Mouse (Mus musculus) embryonic stem cell, embryonic (primary cell): ENCODE measurements around the gene Zwilch.

Experiments
- CTCF ChIA-PET, 4 experiments: fragments of 300-600 bp in 2 of 4; fragments of 350-600 bp in 2 of 4; sonication (Branson Sonifier 250); formaldehyde crosslinking; loops; one replicate each; lab custom pipeline; 2022; ENCODE audit warnings: inconsistent platforms in 2 of 4; lab: Charles Lee
- POLR2A ChIA-PET, 4 experiments: fragments of 300-600 bp in 2 of 4; fragments of 350-600 bp in 2 of 4; sonication (Branson Sonifier 250); formaldehyde crosslinking; loops; one replicate each; lab custom pipeline; 2022; ENCODE audit warnings: antibody characterized with exemption in 4 of 4, inconsistent platforms in 1 of 4; lab: Charles Lee

Gene Zwilch

DNA sequence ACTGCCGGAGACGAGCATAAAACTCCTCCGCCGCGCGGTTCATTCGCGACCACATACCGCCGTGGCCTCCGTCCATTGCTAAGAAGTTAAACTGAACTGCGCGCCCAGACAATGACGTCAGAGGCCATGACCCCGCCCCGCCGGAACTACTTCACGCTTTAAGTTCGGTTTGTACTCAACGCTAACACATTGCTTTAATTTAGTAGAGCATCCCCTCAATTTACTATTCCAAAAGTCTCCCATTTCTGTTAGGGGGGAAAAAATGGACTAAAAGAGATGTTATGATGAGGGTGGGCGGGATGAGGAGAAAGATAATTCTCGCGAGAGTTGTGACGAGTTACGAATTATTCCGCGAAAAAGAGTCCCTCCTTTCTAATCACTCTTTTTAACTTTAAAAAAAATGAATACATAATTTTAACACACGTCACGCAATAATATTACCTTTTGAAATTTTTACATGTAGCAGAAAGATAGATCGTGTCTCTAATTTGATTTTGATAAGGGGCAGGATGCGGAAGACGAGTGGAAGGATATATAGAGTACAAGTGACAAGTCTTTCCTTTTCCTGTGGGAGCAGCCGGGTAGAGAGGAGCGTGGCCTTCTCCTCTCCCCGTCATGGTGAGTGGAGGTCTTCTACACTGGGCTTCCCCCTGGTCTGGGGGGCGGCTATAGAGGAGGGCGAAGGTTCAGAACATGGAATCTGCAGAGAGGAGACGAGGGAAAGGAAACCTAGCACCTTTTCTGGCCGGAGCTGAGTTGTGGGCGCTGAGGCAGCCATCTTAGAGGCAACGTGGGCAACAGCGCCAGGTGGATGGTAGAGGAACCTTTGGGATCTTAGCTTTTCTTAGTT lies at the start of gene Zwilch, which contains the start of gene Rpl4:
Zwilch (minus strand) TSS at position 289 of the 850 bp plus-strand sequence.
Rpl4 (plus strand) TSS at position 560 of the 850 bp plus-strand sequence.
- CTCF ChIA-PET: no interaction called here
- POLR2A ChIA-PET: interaction anchor here (0.6 to 15.8 kb wide), 92 partner anchors 7 to 574 kb away, joined by 3 to 686 read pairs (median 5); partner anchors contain the start of genes Map2k1 (in 3 of the 4), Tipin (in 3 of the 4), Snapc5 (in 2 of the 4) and Lctl (in 1 of the 4)

DNA sequence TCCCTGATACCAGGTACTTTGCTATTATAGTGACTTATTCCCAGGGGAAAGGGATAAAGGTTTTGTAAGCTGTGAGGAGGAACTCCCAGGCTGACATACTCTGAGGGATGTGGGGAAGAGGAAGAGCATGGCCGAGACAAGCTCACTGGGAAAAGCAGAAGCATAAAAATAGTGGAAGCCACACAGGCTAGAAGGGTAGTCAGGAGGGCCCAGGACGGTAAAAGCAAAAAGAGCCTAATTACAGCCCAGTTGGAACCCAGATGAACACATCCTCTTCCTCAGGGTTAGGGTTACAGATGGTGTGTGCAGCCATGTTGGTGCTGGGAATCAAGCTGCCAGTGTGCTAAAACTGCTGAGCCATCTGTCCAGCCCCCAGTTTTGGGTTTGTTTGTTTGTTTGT lies 49.2 kb upstream of the Zwilch start:
- CTCF ChIA-PET: interaction anchor here in 1 of 4 experiments (0.7 kb wide), 1 partner anchor 54 kb away, joined by 3 read pairs; no protein-coding TSS in a partner anchor

DNA sequence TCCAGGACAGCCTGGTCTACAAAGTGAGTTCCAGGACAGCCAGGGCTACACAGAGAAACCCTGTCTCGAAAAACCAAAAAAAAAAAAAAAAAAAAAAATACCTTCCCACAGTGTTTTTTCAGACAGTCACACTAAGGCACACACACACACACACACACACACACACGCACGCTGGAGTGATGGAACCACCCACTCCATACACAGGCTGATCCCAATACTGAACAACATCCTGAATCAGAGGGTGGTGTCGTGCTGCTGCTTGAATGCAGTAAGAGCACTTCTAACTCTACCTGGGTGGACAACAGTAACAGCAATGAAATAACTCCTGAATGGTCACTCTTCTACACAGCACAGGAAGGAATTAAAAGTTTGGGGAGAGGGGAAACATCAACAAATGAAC lies 48.6 kb upstream of the Zwilch start:
- ChIA-PET POLR2A (interaction anchor here in 3 of 4 experiments (0.9 to 5.2 kb wide), 13 partner anchors 8 to 60 kb away, joined by 3 to 35 read pairs (median 6); partner anchors contain the start of genes Map2k1 (in 1 of the 3), Snapc5 (in 1 of the 3), Tipin (in 1 of the 3) and Uchl4 (in 1 of the 3)), CTCF (no interaction called here)

More for the DNA sequence above, 49.2 kb upstream of the Zwilch start:
- POLR2A ChIA-PET: interaction anchor here in 3 of 4 experiments (0.5 to 5.2 kb wide), 27 partner anchors 8 to 91 kb away, joined by 3 to 35 read pairs (median 3); partner anchors contain the start of genes Map2k1 (in 1 of the 3), Rpl4 (in 1 of the 3), Snapc5 (in 1 of the 3) and Tipin (in 1 of the 3)

DNA sequence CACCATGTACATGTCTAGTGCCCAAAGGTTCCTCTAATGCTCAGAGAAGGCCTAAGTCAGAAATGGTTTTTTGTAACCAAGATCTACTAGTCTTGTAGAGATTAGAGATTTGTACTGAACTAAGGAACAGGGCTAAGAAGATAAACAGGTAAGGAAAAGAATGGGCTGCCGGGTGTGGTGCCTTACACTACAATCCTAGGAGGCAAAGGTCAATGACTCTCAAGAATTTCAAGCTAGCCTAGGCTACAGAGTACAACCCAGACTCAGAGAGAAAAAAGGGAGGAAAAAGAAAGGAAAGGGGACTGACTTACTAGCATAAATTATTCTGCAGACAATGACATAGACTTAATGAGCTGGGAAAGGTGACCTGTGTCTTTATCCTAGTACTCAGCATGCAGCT lies 47.7 kb upstream of the Zwilch start:
- ChIA-PET CTCF (interaction anchor here in 1 of 4 experiments (1.2 to 2.0 kb wide), 2 partner anchors 15 to 42 kb away, joined by 4 to 5 read pairs; partner anchors contain the start of gene Snapc5), POLR2A (interaction anchor here (0.6 to 5.2 kb wide), 27 partner anchors 9 to 920 kb away, joined by 3 to 23 read pairs (median 5); partner anchors contain the start of genes Snapc5 (in 3 of the 4), Igdcc3 (in 1 of the 4), Map2k1 (in 1 of the 4) and Tipin (in 1 of the 4))

DNA sequence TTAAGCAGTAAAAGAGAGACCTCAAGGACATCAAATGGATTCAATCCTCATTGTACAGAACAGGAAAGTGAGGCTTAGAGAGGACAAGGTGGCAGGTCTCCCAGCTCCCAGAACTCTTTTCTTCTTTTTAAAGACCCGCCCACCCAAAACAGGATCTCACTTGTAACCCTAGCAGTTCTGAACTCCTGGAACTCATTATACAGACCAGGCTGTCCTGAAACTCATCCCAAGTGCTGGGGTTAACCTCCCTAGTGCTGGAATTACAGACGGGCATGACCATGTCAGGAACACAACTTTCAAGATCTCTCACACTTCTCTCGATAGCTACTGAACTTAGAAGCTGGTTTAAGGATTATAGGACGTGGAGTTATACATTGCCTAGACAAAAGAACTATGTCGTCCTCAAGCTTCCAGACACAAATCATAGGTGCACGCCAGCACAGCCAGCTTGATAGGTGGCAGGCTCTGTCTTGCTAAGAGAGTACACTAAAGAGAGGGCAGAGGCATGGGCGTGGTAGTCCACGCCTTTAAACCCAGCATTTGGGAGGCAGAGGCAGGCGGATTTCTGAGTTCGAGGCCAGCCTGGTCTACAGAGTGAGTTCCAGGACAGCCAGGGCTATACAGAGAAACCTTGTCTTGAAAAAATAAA lies 47.0 kb upstream of the Zwilch start:
- POLR2A ChIA-PET: interaction anchor here in 3 of 4 experiments (0.6 to 5.2 kb wide), 26 partner anchors 12 to 48 kb away, joined by 3 to 23 read pairs (median 4); partner anchors contain the start of genes Snapc5 (in 3 of the 3) and Map2k1 (in 1 of the 3)
- CTCF ChIA-PET: interaction anchor here in 3 of 4 experiments (0.5 to 2.0 kb wide), 6 partner anchors 13 to 779 kb away, joined by 3 to 5 read pairs (median 4); partner anchors contain the start of gene Snapc5 (in 1 of the 3)

DNA sequence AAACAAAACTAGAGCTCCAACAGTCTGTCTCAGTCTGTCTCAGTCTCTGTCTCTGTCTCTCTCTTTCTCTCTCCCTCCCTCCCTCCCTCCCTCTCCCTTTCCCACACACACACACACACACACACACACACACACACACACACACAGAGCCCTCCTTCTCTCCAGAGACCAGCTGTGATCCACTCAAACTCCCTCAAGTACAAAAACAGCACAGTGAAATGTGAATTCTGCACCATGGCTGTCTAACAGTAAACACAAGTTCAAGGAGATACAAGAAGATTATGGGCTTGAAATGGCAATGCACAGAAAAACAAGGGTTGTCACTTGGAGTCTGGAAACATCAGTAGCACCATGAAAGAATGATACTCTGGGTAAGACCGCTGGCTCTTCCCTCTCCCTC lies 46.4 kb upstream of the Zwilch start:
- POLR2A ChIA-PET: interaction anchor here in 3 of 4 experiments (0.6 to 5.2 kb wide), 24 partner anchors 11 to 53 kb away, joined by 3 to 23 read pairs (median 4); partner anchors contain the start of genes Snapc5 (in 3 of the 3) and Map2k1 (in 1 of the 3)
- CTCF ChIA-PET: interaction anchor here (0.5 to 2.0 kb wide), 9 partner anchors 13 to 142 kb away, joined by 3 to 5 read pairs (median 4); partner anchors contain the start of gene Snapc5 (in 1 of the 4)

DNA sequence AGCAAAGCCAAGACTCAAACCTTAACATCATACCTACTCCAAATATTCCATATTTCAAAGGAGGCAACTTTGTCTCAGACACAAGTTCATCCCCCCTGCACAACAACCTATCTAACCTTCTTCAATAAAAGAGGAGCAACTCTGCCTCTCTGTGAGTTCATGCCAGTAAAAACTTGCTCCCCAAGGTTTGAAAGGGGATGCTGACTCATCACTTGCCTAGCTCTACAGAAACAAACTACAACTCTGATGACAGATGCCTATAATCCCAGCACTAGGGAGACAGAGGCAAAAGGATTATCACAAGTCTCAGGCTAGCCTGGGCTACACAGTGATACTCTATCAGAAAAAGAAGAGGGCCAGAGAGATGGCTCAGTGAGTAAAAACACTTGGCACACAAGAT lies 45.0 kb upstream of the Zwilch start:
- POLR2A ChIA-PET: interaction anchor here in 3 of 4 experiments (0.6 to 3.6 kb wide), 11 partner anchors 10 to 791 kb away, joined by 3 to 23 read pairs (median 4); partner anchors contain the start of genes Snapc5 (in 1 of the 3) and Tipin (in 1 of the 3)

DNA sequence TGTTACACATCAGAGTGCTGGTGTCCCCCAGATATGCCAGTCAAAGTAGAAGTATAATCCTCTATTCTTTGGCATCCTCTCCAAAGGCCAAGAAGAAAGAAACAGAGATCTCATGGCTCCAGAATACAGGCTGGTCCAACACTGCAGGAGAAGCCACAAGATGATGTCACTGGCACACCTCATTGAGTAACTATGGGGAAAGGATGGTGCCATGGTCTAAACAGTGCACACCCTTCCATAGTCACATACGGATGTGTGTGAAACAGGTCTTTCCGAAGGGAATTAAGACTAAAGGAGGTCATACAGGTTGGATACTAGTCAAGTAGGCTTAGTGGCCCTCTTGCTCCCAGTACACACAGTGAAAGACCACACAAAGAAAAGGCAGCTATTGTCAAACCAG lies 43.7 kb upstream of the Zwilch start:
- ChIA-PET POLR2A (interaction anchor here in 2 of 4 experiments (1.1 to 3.6 kb wide), 8 partner anchors 9 to 65 kb away, joined by 3 to 23 read pairs (median 7); partner anchors contain the start of genes Snapc5 (in 1 of the 2) and Tipin (in 1 of the 2)), CTCF (no interaction called here)

More for the DNA sequence above, 45.0 kb upstream of the Zwilch start:
- CTCF ChIA-PET: no interaction called here

DNA sequence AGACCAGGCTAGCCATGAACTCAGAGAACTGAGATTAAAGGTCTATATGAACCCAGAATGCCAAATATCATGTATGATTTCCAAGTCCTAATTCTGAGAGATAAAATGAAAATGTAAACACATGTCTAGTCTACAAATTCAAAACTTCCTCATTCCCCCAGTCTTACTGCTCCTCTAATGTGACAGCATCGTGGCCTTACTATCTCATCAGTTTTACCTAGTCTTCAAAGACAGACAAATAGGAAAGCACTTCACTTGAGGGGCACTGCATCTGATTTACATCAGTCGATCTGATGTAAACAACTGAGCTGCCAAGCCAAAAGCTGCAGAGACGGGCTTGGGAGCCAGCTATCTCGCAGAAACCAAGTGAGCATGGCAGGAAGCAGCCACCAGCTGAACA lies 43.2 kb upstream of the Zwilch start:
- POLR2A ChIA-PET: interaction anchor here in 2 of 4 experiments (0.9 to 5.1 kb wide), 12 partner anchors 8 to 66 kb away, joined by 3 to 32 read pairs (median 7); partner anchors contain the start of genes Snapc5 (in 1 of the 2), Tipin (in 1 of the 2) and Zwilch (in 1 of the 2)
- CTCF ChIA-PET: no interaction called here

DNA sequence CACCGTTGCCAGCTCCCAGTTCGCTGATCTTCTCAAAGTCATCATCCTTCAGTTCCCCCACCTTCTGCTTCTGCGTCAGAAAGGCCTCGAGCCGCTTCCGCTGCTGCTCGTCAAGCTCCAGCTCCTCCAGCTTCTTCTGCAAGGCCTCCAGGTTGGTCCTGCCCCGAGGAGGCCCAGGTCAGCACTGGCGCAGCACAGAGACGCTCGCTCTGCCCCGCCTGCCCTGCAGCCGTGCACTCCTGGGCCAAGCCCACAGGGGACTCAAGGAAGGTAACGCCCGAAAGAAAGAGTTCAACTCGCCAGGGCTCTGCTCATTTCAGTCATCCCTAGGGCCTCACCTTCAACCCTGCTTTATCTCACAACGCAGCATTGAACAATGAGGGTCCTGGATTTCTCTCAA lies 41.5 kb upstream of the Zwilch start:
- ChIA-PET POLR2A (interaction anchor here in 3 of 4 experiments (0.5 to 5.1 kb wide), 31 partner anchors 8 to 95 kb away, joined by 3 to 32 read pairs (median 4); partner anchors contain the start of genes Snapc5 (in 2 of the 3), Tipin (in 2 of the 3), Map2k1 (in 1 of the 3) and Rpl4 (in 1 of the 3)), CTCF (interaction anchor here in 2 of 4 experiments (0.6 to 1.7 kb wide), 3 partner anchors 39 to 63 kb away, joined by 3 to 4 read pairs (median 3); partner anchors contain the start of gene Map2k1 (in 1 of the 2))

DNA sequence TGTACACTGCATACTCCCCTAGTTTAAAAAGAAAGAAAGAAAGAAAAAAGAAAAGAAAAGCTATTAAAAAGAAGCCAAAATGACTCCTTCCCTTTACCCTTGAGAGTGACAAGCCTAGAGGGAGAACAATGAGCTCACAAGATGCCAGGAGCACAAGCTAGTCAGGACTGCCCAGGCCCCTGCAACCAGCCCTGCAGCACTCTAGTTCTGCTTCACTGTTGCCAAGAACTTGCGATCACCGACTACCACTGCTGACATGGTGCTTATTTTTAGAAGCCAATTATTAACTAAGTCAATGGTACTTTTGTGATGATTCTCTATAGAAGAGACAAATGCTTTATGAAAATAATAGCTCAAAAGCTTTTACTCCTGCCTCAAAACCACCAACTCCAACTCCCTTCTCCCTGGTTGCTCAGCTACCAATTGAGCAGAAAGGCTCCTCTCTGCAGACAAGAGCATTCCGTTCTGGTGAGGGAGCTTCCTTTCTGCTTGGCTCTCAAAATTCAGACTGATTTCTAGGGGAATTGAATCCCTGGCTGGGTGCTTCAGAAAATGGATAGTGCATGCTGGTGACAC lies 34.7 kb upstream of the Zwilch start:
- ChIA-PET CTCF (interaction anchor here in 2 of 4 experiments (0.9 to 1.8 kb wide), 3 partner anchors 28 to 66 kb away, joined by 3 to 4 read pairs (median 4); partner anchors contain the start of gene Snapc5 (in 1 of the 2)), POLR2A (interaction anchor here in 3 of 4 experiments (0.5 to 6.8 kb wide), 36 partner anchors 8 to 188 kb away, joined by 3 to 50 read pairs (median 6); partner anchors contain the start of genes Snapc5 (in 3 of the 3), Map2k1 (in 1 of the 3), Rpl4 (in 1 of the 3) and Tipin (in 1 of the 3))

DNA sequence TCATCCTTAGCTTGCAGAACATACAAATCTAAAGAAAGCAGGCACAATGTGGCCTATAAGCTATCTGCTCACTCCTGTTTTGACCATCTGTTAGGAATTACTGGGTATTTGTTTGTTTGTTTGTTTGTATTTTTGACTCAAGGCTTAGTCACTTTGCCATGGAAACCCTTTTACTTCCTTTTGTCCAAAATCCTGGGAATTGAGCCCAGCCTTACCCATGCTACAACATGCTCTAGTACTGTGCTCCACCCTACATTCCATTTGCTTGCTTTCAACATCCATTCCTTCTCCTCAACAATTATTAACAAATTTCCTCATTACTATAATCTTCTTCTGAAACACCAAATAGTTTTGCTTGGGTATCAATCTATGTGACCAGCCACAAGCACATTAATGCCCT lies 30.0 kb upstream of the Zwilch start:
- ChIA-PET CTCF (interaction anchor here in 2 of 4 experiments (1.3 to 2.7 kb wide), 2 partner anchors 23 to 24 kb away, joined by 3 to 9 read pairs; partner anchors contain the start of gene Snapc5 (in 2 of the 2)), POLR2A (interaction anchor here (0.8 to 4.7 kb wide), 25 partner anchors 8 to 820 kb away, joined by 3 to 41 read pairs (median 4); partner anchors contain the start of genes Snapc5 (in 3 of the 4), Map2k1 (in 1 of the 4), Rpl4 (in 1 of the 4) and Tipin (in 1 of the 4))

DNA sequence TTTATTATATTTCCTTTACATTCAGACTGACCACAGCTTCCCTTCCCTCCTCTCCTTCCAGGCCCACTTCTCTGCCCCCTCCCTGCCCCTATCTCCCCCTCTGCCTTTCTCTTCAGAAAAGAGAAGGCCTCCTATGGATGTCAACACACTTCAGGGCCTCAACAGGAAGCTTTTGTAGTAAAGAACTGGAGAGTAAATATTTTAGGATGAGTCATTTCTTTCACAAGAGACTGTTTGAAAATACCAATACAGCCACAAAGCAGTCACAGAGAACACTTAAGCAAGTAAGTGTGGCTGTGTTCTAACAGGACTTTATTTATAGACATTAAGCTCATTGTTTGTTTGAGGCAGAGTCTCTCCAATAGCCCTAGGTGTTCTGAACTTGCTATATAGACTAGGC lies 29.4 kb upstream of the Zwilch start:
- ChIA-PET POLR2A (interaction anchor here (0.6 to 4.7 kb wide), 28 partner anchors 10 to 821 kb away, joined by 3 to 41 read pairs (median 4); partner anchors contain the start of genes Snapc5 (in 3 of the 4), Map2k1 (in 1 of the 4), Rpl4 (in 1 of the 4) and Tipin (in 1 of the 4)), CTCF (interaction anchor here (0.6 to 2.7 kb wide), 4 partner anchors 23 to 64 kb away, joined by 3 to 9 read pairs (median 7); partner anchors contain the start of gene Snapc5 (in 2 of the 4))

DNA sequence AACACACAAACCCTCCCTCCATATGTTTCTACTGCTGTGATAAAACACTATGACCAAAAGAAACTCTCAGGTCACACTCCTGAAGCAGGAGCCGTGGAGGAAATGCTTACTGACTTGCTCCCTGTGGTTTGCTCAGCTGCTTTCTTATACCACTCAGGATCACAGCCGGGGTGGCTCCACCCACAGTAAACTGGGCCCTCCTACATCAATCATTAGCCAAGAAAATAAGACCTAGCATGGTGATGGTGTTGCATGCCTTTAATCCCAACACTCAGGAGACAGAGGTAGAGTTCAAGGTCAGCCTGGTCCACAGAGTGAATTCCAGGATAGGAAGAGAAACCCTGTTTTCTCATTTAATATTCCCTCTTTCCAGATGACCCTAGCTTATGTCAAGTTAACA lies 27.0 kb upstream of the Zwilch start:
- ChIA-PET POLR2A (interaction anchor here (0.7 to 4.7 kb wide), 23 partner anchors 8 to 81 kb away, joined by 3 to 41 read pairs (median 5); partner anchors contain the start of genes Snapc5 (in 3 of the 4), Rpl4 (in 1 of the 4) and Tipin (in 1 of the 4)), CTCF (interaction anchor here in 2 of 4 experiments (0.6 kb wide), 2 partner anchors 33 to 154 kb away, joined by 3 to 5 read pairs; no protein-coding TSS in a partner anchor)

DNA sequence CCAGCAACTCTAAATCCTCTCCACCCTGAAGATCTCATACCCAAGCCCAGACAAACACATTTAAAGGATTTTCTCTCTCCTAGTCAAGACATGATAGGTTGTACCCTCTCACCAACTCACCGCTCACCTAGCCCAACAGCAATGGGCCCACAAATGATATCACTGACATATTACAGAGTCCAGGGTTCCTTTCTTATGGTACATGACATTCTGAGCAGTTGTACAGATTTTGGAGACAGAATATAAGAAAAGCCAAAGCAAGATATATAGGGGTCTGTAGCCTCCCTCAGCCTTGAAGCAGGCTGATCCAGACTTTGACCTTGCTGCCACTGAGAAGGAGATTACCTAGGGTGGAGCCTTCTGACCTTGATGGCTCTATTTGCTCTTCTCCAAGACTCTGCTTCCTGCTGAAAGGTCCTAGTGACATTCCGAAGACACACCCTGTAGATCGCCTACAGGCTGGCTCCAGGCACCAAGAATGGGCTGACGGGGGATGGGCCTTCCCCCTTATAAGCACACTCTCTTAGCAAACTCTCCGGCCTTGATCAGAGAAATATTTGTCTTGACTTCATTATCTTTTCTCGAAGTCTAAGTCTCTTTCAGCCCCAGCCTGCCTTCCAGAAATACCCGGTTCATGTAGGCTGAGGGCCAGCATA lies 26.0 kb upstream of the Zwilch start:
- ChIA-PET CTCF (interaction anchor here in 1 of 4 experiments (1.1 to 2.1 kb wide), 2 partner anchors 20 to 68 kb away, joined by 3 to 5 read pairs; partner anchors contain the start of gene Snapc5), POLR2A (interaction anchor here (0.7 to 6.0 kb wide), 39 partner anchors 8 to 742 kb away, joined by 3 to 93 read pairs (median 8); partner anchors contain the start of genes Snapc5 (in 4 of the 4), Rpl4 (in 2 of the 4), Tipin (in 2 of the 4) and Zwilch (in 2 of the 4))
